Comparison of ENCODE assay signal across 20 mouse cellular contexts in the genomic region with DNA sequence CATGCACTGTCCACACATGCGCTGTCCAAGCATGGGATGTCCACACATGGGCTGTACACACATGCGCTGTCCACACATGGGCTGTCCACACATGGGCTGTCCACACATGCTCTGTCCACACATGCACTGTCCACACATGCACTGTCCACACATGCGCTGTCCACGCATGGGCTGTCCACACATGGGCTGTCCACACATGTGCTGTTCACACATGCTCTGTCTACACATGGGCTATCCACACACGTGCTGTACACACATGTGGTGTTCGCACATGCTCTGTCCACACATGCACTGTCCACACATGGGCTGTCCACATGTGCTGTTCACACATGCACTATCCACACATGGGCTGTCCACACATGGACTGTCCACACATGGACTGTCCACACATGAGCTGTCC.
"Had no signal": no experiment of that assay in that cellular context is flagged by ENCODE, and none has a peak within 500 bp of the region (broad histone marks: within the 10 kb centered on the region; RNA-seq: fewer than 3 reads in every experiment).

No protein-coding gene starts in this region.

- H3K9me3 ChIP-seq: midbrain, embryonic 12.5 days; neural tube, embryonic 13.5 days; neural tube, embryonic 15.5 days had no signal

- H3K4me3 ChIP-seq: midbrain, embryonic 12.5 days; myocyte; neural tube, embryonic 13.5 days; neural tube, embryonic 15.5 days had no signal

- H3K27ac ChIP-seq: liver, embryonic 14.5 days; macrophage; midbrain, embryonic 12.5 days; neural tube, embryonic 13.5 days; neural tube, embryonic 15.5 days had no signal

- H3K27me3 ChIP-seq: midbrain, embryonic 12.5 days; neural tube, embryonic 13.5 days; neural tube, embryonic 15.5 days had no signal

- DNase-seq: lung, adult 18-20 months; lung, embryonic 14.5 days; lung, postnatal 14 days; lung, postnatal 36 days; midbrain, embryonic 14.5 days; retina, postnatal 1 day; right cerebral cortex, adult 18-20 months; right cerebral cortex, postnatal 25 days; right cerebral cortex, postnatal 4 days; spleen, adult 18-20 months; thymus, adult 18-20 months; thymus, postnatal 14 days; thymus, postnatal 36 days had no signal

- H3K4me1 ChIP-seq: neural tube, embryonic 13.5 days; neural tube, embryonic 15.5 days had no signal

- H3K4me2 ChIP-seq: lung, embryonic 14.5 days; midbrain, embryonic 12.5 days; neural tube, embryonic 13.5 days; neural tube, embryonic 15.5 days had no signal

- H3K9ac ChIP-seq: liver, embryonic 14.5 days; lung, embryonic 14.5 days; midbrain, embryonic 12.5 days; neural tube, embryonic 13.5 days; neural tube, embryonic 15.5 days had no signal

- ATAC-seq: midbrain, embryonic 16.5 days had no signal
